Mouse (Mus musculus): ENCODE data around the gene Ms4a4d.
A peak's percentile ranks its signal among the peaks of the same experiment; 100 is the strongest.
"Not testable (repeated sequence)": the region's sequence is repeated elsewhere in the genome, so short reads cannot be mapped to it uniquely, and the experiment has no call there.

Gene Ms4a4d

DNA sequence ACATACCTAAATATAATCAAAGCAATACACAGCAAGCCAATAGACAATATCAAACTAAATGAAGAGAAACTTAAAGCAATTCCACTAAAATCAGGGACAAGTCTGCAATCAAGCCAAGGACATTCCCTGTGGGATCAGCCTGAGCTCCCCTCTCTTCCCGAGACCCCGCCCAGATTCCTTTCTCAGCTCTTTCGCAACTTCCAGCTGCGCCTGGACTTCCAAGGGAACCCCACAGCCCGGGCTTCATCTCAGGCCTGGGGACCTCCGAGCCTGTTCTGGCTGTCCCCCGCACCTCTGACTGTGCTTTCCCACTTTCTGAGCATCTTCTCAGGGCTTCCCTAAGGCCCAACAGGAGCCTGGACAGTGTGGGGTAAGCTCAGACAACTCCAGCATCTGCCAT lies at the start of gene Ms4a4d:
Ms4a4d (plus strand) TSS at position 209 of the 400 bp plus-strand sequence.
- peak; percentile 31 for DNase-seq (ENCODE audit: low spot score)

DNA sequence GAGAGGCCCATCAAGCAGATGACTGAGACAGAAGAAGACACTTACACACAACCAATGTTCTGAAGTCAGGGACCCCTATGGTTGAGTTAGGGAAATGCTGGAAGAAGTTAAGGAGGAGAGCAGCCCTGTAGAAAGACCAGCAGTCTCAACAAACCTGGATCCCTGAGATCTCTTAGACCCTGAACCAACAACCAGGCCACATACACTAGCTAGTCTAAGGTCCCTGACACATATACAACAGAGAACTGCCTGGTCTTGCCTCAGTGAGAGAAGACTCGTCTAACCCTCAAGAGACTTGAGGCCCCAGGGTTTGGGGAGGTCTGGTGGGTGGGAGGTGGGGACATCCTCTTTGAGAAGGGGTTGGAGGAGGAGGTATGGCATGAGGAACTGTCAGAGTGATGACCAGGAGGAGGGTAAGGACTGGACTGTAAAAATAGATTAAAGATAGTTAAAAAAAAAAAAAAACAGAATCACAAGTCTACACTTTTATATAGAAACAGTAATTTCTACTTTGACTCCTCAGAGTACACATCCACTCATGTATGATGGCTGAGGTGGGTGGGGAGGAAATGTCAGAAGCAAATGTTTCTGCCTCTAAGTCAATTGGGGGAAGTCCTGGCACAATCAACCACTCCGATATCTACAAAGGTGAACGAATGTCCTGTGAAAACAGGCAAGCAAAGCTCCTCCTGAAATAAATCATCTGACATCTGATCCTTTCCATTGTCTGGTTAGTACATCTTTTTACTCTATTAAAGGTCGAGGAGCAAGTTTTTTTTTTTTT lies 45.0 kb upstream of the Ms4a4d start:
- no peak for DNase-seq (ENCODE audit: low spot score)

DNA sequence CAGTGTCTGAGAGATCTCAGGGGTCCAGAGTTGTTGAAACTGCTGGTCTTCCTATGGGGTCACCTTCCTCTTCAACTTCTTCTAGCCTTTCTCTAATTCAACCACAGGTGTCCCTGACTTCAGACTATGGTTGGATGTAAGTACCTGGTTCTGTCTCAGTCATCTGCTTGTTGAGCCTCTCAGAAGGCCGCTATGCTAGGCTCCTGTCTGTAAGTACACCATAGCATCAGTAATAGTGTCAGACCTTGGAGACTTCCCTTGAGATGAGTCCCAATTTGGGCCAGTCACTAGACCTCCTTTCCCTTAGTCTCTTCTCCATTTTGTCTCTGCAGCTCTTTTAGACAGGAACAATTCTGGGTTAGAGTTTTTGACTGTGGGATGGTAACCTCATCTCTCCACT lies 43.9 kb upstream of the Ms4a4d start:
- no peak for DNase-seq (ENCODE audit: low spot score)

DNA sequence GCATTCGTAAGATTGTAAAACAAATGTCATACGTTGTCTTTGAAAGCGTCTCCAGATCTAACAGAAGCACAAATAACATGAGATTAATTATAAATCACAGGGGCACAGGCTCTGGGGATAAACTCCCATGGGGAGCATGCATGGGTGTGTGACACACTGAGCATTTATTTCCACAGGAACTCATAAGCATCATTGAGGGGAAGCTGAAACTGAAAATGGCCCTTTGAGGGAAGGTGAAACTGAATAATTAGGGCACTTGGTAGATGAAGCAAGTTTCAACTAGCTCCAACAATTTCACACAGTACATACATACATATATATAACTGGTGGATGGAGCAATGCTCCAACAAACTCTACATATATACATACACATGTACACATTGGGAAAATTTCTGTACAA lies 42.1 kb upstream of the Ms4a4d start:
- DNase-seq (ENCODE audit: low spot score): no peak

DNA sequence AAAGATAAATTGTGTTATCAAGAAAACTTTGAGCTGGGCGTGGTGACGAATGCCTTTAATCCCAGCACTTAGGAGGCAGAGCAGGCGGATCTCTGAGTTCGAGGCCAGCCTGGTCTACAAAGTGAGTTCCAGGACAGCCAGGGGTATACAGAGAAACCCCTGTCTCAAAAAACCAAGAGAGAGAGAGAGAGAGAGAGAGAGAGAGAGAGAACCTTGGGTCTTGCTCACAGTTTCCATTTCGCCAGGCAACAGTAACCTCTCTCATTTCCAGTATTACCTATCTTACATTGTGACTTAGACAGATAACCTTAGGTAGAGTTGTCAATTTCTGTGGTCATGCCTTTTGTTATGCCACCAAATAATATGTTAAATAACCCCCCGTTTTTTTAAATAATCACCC lies 40.2 kb upstream of the Ms4a4d start:
- DNase-seq (ENCODE audit: low spot score): no peak

DNA sequence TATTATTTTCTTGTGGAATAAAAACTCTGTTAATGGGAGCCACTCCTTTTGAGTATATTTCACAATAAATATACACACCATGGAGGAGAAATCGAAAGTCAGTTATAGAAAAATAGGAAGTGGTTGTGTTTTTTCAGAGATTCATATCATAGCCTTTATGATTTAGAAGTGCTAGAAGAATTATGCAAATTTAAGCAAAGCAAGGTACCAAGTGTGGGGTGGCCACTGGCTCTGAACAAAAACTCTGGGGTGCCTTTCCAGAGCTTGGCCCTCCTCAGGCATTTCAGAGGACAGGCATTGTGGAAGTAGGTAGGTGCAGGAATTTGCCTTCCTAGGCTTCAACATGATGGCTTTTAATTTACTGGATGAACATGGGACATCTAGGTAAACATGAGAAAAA lies 39.3 kb upstream of the Ms4a4d start:
- not testable (repeated sequence) for DNase-seq (ENCODE audit: low spot score)

DNA sequence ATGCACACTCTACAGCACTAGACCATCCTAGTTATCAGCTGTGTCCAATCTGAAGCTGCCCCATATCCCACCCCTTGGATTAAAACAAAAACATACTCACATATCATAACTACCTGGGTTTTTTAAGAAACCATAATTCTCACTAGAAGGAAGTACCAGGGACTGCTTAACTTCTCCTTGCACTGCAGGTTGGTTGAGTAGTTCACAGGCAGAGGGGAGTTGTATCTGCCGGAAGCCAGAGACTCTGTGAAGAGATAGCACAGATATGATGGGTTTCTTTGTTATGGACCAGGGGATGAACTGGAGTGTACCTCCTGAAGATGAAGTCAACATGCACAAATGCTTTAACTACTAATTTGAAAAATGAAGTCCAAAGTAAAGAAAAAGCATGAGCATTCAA lies 35.8 kb upstream of the Ms4a4d start:
- DNase-seq (ENCODE audit: low spot score): no peak

DNA sequence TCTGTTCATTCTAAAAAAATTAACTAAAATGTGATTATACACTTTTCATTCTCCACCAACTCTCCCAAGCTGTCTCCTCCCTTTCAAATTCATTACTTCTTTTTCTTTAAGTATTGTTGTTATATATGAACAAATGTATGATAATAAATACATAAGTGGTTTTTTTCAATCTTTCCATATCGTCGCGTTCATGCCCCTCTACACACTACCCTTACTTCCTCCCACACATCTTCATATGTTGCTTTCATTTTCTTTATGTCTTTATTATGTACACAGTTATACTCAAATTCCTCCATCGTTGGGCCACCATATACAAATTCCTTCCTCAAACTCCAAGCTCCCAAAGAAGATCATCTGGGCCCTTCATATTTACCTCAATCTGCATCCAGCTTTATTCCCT lies 35.3 kb upstream of the Ms4a4d start:
- no peak for DNase-seq (ENCODE audit: low spot score)

DNA sequence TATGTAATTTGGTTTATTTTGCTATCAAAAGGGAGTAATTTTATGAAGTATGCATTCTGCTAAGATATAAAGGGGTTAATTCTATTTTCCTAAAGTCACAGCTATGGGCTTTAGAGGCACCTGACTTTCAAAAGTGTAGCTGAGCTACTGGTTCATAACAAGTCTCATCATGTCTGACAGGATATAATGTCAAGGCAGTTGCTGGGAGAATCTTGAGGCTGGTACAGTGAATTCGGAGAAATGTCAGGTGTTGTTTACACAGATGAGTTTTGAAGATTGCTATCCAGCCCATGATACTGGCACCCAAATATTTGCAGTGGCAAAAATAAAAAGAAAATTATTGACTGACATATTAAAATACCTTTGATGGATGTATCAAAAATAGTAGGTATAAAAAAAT lies 31.7 kb upstream of the Ms4a4d start:
- DNase-seq (ENCODE audit: low spot score): no peak

DNA sequence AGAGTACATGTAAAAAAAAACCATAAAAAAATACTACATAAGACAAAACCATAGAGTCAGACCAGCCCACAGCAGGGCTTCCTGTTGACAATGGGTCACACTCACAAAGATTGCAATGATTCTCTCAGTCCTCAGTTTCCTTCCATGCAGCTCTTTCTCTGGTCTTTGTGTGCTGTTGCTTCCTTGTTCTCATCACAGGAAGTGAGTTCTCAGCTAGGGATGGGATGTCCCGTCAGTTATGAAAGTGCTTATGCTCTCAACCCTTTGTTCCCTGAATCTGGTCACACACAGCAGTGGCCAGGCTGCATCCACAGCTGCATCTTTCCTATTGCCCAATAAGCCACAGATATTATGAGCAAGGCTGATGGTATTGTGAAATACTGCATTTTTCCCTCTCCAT lies 23.1 kb upstream of the Ms4a4d start:
- DNase-seq (ENCODE audit: low spot score): no peak

DNA sequence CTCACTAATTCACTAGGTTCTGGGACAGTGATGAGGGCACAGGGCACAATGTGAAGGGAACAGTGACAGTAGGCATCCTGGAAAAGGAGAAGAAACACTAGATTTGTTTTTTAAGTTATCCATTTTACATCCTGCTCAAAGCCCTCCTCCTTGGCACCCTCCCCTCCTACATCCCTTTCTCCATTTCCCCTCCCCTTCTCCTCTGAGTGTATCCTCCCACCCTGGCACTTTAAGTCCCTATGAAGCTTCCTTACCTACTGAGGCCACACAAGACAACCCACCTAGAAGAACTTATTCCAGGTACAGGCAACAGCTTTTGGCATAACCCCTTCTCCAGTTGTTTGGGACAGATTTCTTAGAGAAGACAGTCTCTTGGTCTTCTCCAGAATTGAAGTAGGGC lies 20.4 kb upstream of the Ms4a4d start, which contains the start of gene Ms4a6b:
Ms4a6b (plus strand) TSS at position 267 of the 400 bp plus-strand sequence.
- no peak for DNase-seq (ENCODE audit: low spot score)

DNA sequence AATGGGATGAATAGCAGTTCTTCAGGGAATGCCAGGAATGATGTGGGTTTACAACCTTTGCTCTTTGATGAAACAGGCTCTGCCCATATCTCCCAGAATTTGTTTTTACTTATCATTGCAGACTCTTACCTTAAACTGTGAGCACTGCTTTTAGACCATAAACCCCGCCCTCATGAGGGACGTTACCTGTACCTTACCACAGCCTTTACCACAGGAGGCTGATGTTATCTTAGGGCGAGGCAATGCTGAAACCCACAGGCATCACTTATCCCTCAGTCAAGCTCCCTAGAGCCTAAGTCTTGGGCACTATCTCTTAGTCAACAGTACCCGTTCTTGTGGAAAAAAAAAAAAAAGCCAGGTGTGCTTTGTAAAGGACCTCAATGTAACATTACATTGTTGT lies 19.8 kb upstream of the Ms4a4d start:
- DNase-seq (ENCODE audit: low spot score): no peak

DNA sequence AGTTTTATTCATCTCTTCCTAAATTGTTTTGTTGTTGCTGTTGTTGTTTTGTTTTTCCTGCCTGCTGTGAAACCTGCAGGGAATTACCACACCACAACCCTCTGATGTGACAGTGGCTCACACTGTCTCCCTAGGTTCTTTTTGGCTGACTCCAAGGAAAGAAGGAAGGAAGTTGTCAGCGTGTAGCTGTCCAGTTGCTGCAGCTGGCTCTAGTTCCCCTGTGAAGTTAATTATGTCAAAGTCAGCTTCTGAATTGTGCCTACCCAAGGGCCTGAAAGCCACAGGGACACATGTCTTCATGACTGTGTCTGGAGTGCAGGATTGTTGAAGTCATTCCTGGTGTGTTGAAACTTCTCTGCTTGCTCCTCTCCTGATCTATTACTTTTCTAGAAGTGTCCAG lies 19.2 kb upstream of the Ms4a4d start:
- DNase-seq (ENCODE audit: low spot score): not testable (repeated sequence)

DNA sequence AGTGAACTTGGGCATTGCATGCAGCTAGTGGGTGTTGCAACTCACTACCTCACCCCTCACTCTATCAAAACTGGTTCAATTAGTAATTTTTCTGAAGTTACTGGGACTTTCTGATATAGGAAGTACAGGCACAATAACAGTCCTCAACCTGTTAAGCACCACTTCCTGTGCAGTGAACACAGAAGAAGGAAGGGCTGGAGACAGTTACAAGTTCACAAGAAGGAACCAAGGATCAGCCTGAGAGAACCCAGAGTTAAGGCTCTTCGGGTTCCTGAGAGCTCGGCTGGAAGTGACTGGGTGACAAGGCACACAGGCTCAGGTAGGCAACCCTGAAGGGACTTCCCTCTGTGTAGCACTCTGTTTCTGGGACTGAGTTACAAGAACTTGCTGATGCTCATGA lies 18.2 kb upstream of the Ms4a4d start:
- not testable (repeated sequence) for DNase-seq (ENCODE audit: low spot score)

DNA sequence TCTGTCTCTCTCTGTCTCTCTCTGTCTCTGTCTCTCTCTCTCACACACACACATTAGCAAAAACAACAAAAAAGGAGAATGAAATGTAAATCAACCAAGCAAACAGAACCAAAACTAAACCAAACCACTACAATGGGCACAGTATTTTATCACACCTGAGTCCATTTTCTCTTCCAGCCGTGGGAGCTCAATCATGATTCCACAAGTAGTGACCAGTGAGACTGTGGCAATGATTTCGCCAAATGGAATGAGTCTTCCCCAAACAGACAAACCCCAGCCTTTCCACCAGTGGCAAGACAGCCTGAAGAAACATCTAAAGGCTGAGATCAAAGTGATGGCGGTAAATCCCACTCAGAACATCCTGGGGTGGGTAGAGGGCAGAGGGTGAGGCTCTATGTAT lies 16.5 kb upstream of the Ms4a4d start:
- DNase-seq (ENCODE audit: low spot score): no peak

DNA sequence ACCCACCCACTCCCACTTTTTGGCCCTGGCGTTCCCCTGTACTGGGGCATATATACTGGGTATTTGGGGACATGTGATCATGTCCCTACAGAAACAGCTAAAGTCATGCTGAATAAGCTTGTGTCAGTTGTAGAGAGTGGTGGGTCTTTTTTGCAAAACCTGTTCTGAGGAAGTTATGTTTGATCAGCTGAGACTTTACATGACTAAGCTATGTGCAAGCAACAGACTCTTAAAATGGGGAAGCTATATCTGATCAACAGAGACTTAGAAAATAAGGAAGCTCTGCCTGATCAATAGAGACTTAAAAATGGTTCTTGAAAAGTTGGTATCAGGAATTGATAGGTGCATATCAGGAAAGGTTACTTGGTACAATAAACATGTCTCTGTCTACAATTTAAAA lies 3.2 kb upstream of the Ms4a4d start:
- no peak for DNase-seq (ENCODE audit: low spot score)

DNA sequence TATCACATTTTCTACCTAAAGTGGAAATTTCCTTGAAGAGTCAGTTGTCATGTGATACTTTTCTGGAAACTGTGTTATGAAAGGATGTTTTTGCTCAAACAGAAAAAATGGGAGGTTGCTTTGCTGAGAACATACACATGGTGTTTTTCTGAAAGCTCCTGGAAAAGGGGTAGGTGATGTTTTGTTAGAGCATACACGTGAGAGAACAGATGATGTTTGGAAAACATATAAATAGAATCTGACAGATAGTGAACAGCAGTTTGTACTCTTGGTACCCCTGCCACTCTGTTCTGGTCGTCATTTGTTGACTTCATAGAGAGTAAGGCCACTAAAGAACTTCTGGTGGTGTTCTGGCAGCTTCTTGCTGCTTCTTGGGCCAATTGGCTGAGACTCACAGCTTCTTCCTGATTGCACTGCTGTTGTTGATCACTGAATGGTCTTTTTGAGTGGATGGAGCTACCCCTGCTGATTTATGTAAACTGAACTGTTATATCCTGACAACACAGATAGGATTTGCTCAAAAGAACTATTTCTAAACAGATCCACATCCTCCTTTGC lies 2.6 kb upstream of the Ms4a4d start:
- DNase-seq (ENCODE audit: low spot score): no peak

DNA sequence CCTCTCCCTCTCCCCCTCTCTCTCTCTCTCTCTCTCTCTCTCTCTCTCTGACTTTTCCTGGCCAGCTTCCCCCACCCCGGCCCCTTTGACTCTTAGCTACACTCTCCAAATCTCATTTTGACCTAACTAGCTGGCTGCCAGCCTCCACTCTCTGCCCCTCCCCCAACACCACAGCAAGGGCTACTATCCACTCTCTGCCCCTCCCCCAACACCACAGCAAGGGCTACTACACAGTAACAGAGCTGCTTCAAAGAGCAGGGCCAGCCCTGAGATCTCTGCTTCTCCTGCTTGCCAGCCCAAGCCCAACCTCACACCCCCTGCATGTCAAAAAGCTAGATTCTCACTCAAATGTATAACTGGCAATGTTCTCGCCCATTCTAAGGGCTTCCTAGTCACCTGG lies 735 bp downstream of the Ms4a4d start:
- DNase-seq (ENCODE audit: low spot score): peak; percentile 8

DNA sequence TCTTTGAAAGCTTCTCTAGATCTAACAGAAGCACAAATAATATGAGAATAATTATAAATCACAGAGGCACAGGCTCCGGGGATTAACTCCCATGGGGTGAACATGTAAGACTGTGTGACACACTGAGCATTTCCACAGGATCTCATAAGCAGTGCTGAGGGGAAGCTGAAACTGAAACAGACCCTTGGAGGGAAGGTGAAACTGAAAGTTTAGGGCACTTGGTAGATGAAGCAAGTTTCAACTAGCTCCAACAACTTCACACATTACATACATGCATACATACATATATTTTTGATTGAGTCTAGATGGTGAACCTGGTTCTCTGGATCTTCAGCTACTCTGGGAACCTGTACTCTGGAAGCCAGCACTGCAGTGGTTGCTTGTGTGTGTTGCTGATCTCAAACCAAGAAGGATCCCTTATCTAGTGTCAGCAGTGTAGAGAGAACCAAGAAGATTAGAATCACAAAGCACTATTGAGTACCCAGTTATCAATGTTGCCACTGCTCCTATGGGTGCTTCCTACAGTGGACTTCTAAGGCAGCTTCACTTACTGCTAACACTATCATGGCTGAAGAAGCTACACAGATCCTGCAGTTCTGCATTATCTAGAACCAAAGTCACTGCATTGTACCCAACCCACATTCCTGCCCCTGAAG lies 3.7 kb downstream of the Ms4a4d start:
- DNase-seq (ENCODE audit: low spot score): not testable (repeated sequence)

DNA sequence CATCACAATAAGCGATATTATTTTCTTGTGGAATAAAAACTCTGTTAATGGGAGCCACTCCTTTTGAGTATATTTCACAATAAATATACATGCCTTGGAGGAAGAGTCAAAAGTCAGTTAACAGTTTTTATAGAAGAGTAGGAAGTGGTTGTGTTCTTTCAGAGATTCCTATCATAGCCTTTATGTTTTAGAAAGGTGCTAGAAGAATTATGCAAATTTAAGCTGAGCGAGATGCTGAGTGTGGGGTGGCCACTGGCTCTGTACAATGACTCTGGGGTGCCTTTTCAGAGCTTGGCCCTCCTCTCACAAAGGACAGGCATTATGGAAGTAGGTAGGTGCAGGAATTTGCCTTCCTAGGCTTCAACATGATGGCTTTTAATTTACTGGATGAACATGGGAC lies 7.8 kb downstream of the Ms4a4d start:
- DNase-seq (ENCODE audit: low spot score): not testable (repeated sequence)

DNA sequence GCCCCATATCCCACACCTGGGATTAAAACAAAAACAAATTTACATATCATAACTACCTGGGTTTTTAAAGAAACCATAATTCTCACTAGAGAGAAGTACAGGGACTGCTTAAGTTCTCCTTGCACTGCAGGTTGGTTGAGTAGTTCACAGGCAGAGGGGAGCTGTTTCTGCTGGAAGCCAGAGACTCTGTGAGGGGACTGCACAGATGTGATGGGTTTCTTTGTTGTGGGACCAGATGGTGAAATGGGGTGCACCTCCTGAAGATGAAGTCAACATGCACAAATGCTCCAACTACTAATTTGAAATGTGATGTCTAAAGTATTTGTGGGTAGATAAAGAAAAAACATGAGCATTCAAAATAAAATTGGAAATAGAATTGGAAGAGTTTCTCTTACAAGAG lies 11.3 kb downstream of the Ms4a4d start:
- DNase-seq (ENCODE audit: low spot score): no peak

DNA sequence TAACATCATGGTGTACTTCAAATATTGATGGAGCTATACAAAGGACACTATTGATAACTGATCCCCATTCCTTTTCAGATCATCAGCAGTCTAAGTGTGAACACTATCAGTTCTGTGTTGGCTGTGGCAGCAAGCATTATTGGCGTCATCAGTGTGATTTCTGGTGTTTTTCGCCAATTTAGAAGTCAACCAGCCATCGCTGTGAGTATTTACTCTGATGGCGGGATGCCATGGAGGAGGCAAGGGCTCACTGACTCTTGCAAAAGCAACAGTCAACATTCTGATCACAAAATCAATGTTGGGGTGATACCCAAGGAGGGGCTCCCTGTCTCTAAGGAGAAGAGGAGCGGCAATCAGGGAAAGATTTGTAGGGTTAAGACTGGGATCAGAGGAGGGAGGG lies 18.1 kb downstream of the Ms4a4d start:
- DNase-seq (ENCODE audit: low spot score): no peak

DNA sequence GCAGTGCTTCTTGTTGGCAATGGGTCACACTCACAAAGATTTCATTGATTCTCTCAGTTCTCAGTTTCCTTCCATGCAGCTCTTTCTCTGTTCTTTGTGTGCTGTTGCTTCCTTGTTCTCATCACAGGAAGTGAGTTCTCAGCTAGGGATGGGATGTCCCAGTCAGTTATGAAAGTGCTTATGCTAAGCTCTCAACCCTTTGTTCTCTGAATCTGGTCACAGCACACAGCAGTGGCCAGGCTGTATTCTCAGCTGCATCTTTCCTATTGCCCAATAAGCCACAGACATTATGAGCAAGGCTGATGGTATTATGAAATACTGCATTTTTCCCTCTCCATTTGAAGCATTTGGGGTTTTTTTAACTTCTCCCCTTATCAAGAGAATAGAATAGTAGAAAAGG lies 23.0 kb downstream of the Ms4a4d start:
- DNase-seq (ENCODE audit: low spot score): not testable (repeated sequence)

Measured in ovary, postnatal 36 days (tissue).